Mouse (Mus musculus) hindbrain, embryonic 13.5 days (tissue): ENCODE results near the gene Aurkaip1. TPM values are rescaled to one million over a fixed set of nuclear protein-coding genes. Genes with fewer than 3 reads are reported as not detected.

Source experiments
- ATAC-seq: fragments of 200-750 bp; cut with Nextera tagmentation; 2 replicates; pipeline ENCODE4 v1.8.0; 2017; ENCODE audit warnings: moderate TSS enrichment; ENCODE audit not compliant: low FRiP score
- H3K27ac ChIP-seq: fragments of 300-500 bp; sonication (generic); 2 replicates; pipeline ENCODE4 v1.5.1; 2015; ENCODE audit warnings: inconsistent platforms, mild to moderate bottlenecking, moderate library complexity
- H3K27me3 ChIP-seq: fragments of 300-500 bp; sonication (generic); 2 replicates; pipeline ENCODE4 v1.6.1; 2015; ENCODE audit warnings: mild to moderate bottlenecking, inconsistent platforms
- H3K36me3 ChIP-seq: fragments of 300-500 bp; sonication (generic); 2 replicates; pipeline ENCODE4 v1.6.1; 2015; ENCODE audit warnings: mild to moderate bottlenecking, inconsistent platforms
- H3K4me1 ChIP-seq: fragments of 300-500 bp; sonication (generic); replicated peaks from 2 replicates; pipeline ENCODE4 v1.6.1; 2015; ENCODE audit warnings: inconsistent platforms
- H3K4me2 ChIP-seq: fragments of 300-500 bp; sonication (generic); 2 replicates; pipeline ENCODE4 v1.6.1; 2015; ENCODE audit warnings: inconsistent platforms, mild to moderate bottlenecking, moderate library complexity
- H3K4me3 ChIP-seq: fragments of 300-500 bp; sonication (generic); 2 replicates; pipeline ENCODE4 v1.5.1; 2015; ENCODE audit warnings: mild to moderate bottlenecking, inconsistent platforms
- H3K9ac ChIP-seq: fragments of 300-500 bp; sonication (generic); 2 replicates; pipeline ENCODE4 v1.6.1; 2015; ENCODE audit warnings: mild to moderate bottlenecking, inconsistent platforms
- H3K9me3 ChIP-seq: fragments of 300-500 bp; sonication (generic); 2 replicates; pipeline ENCODE4 v1.6.1; 2016; ENCODE audit warnings: inconsistent platforms
- WGBS: fragments of 180-500 bp; shearing (Covaris S2); methylation state at CpG from one replicate; pipeline ENCODE4 v1.1.7; 2015; 5-methylcytosine and 5-hydroxymethylcytosine counted together
- polyA plus RNA-seq: library from polyadenylated mRNA; unstranded; fragments of >200 nt; fragmentation: Nextera tagmentation; extraction: Ambion mirVana; gene quantifications from 2 replicates; pipeline ENCODE4 v1.2.1, GENCODE M21; 2015

Aurkaip1 gene
- polyA plus RNA-seq, 1 experiment from 2014 or later = 148 TPM

DNA sequence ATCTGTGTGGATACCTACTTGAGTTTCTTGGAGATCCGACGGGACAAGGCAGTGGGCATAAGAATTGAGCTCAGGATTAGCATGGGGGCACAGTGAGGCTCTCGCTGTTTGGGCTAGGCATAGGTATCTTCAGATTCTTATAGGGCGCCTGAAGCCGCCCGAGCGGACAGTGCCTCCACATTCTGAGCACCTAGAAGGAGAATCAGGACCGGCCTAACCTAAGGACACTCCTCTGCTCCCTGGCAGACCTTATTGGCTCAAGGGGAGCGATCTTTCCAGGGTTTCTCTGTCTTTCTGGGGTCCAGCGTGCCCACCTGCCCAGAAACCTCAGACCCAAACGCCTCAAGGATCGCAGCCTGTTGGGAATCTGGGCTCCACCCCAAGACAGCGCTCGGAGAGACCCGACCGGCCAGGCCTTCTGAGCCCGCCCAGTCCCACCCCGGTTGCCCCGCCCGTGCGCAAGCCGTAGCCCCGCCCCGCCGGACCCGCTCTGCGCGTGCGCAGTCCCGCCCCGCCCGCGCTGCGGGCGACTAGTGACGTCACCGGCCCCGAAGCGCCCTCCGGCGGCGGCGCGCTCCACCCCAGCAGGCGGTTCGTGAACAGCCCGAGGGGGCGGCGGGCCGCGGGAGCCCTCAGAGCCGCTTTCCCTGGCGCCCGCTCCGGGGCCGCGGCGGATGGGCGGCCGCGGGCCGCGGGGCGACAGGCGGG, 16.0 kb downstream of the Aurkaip1 start, which contains the start of gene Dvl1:
TSS of gene Dvl1 (plus strand) at position 532 of the 708 bp plus-strand sequence.
- ATAC-seq = peak; percentile 87
- peaks cover 54% of the 10 kb centered on the region for H3K4me1 ChIP-seq

DNA sequence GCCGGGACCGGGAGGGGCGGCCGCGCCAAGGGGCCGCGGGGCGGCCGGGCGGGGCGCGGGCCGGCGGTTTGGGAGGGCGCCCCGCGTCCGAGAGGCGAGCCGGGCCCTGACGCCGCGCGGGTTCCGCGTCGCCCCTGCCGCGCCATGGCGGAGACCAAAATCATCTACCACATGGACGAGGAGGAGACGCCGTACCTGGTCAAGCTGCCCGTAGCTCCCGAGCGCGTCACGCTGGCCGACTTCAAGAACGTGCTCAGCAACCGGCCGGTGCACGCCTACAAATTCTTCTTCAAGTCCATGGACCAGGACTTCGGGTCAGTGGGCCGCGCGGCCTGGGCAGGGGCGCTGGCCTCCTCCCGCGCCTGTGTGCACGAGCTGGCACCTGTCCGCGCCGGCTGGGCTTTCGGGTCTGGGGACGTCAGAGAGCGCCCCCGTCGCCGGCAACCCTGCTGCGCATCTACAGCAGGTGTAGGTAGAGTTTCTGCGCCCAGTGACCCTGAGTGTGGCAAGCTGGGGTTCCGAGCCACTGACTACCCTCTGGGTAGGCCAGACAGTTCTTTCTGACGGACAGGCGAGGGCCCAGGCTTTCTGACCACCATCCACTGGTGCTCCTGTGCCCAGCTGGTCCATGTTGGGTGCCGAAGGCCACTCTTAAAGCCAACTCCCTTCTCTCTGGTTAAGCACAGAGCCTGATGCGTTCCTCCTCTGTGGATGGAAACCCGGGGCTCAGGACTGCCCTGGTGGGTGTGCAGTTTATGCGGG, 16.7 kb downstream of the Aurkaip1 start:
- no peaks in the 10 kb centered on the region for H3K9me3 ChIP-seq
- H3K36me3 ChIP-seq = no peaks in the 10 kb centered on the region; the same call in 1 of the 2 replicates
- peaks cover under 1% of the 10 kb centered on the region; the same call in 1 of the 2 replicates for H3K27me3 ChIP-seq
- peaks cover 60% of the 10 kb centered on the region for H3K4me1 ChIP-seq
- ATAC-seq = peak; percentile 55
- peak overlapping the region; percentile 97 for H3K4me2 ChIP-seq
- WGBS = 1% methylated on average over 57 of the region's 69 CpGs
- H3K27ac ChIP-seq = peak overlapping the region; percentile 90
- peak overlapping the region; percentile 92 for H3K4me3 ChIP-seq
- H3K9ac ChIP-seq = peak overlapping the region; percentile 95

More for the DNA sequence above, 16.0 kb downstream of the Aurkaip1 start, which contains the start of gene Dvl1:
- H3K36me3 ChIP-seq = no peaks in the 10 kb centered on the region
- peak within 1 kb of the TSS; percentile 97 for H3K4me2 ChIP-seq
- WGBS = 3% methylated on average over 51 of the region's 65 CpGs
- peaks cover 5% of the 10 kb centered on the region for H3K27me3 ChIP-seq
- peak within 1 kb of the TSS; percentile 90 for H3K27ac ChIP-seq
- H3K9ac ChIP-seq = peak within 1 kb of the TSS; percentile 95
- H3K4me3 ChIP-seq = peak within 1 kb of the TSS; percentile 92
- H3K9me3 ChIP-seq = no peaks in the 10 kb centered on the region

DNA sequence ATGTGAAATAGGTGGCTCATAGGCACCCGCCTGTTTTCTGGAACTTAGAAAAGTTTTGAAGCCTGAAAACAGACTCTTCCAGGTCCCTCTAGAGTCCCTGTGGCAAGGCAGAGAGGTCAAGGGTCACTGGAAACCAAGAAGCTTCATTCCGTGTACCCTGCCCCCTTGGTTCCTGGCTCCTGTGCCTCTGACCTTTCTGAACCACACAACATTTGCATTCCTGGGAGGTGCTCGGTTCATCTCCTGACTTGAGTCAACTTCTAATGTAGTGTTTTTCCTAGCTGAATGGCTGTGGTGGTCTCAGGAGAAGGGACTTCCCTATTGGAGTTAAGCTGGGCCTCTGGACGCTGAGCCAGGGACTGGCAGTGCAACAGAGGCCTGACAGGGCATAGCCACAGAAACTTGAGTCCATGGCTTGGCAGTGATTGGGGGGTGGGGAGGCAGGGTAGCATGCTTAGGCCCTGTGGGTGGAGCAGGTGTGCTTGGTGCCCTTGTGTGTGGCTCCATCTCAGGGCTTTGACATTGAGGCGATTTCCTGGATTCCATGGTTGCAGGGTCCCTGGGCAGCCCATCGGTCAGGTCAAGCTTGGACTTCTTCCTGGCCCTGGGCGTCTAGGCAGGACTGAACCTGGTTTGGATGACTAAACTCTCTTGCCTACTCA, 17.5 kb downstream of the Aurkaip1 start:
- Histone ChIP-seq H3K27ac (no peak overlapping the region), H3K9me3 (no peaks in the 10 kb centered on the region), H3K4me2 (peak overlapping the region; percentile 97), H3K4me1 (peaks cover 60% of the 10 kb centered on the region), H3K36me3 (peaks cover 7% of the 10 kb centered on the region), H3K27me3 (no peaks in the 10 kb centered on the region), H3K9ac (peak overlapping the region; percentile 95), H3K4me3 (peak overlapping the region; percentile 92)
- 59% methylated on average over 7 of the region's 7 CpGs for WGBS
- ATAC-seq = no peak

DNA sequence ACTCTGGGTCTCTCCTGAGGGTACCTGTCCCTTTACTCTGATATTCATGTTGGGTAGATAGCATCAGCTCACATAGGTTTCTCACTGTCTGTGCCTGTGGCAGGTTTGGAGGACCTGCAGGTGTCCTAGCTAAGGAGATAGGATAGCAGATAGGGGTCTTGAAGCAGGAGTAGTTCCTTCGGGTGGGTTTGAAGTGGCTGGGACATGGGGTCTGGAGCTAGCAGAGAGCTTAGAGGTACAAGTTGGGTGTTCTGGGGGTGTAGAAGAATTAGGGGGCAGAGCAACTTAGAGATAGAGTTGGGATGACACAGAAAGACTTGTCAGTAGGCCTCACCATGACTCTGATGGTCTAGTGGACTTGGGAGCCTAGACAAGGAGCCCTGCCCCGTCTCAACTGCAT, 18.3 kb downstream of the Aurkaip1 start:
- no peak overlapping the region for H3K27ac ChIP-seq
- peak overlapping the region; percentile 97 for H3K4me2 ChIP-seq
- H3K27me3 ChIP-seq = no peaks in the 10 kb centered on the region
- no peaks in the 10 kb centered on the region for H3K9me3 ChIP-seq
- H3K4me3 ChIP-seq = peak overlapping the region; percentile 92; the same call in 1 of the 2 replicates
- peaks cover 60% of the 10 kb centered on the region for H3K4me1 ChIP-seq
- 93% methylated on average over 2 of the region's 2 CpGs for WGBS
- H3K9ac ChIP-seq = peak overlapping the region; percentile 95
- peaks cover 15% of the 10 kb centered on the region for H3K36me3 ChIP-seq
- no peak for ATAC-seq

DNA sequence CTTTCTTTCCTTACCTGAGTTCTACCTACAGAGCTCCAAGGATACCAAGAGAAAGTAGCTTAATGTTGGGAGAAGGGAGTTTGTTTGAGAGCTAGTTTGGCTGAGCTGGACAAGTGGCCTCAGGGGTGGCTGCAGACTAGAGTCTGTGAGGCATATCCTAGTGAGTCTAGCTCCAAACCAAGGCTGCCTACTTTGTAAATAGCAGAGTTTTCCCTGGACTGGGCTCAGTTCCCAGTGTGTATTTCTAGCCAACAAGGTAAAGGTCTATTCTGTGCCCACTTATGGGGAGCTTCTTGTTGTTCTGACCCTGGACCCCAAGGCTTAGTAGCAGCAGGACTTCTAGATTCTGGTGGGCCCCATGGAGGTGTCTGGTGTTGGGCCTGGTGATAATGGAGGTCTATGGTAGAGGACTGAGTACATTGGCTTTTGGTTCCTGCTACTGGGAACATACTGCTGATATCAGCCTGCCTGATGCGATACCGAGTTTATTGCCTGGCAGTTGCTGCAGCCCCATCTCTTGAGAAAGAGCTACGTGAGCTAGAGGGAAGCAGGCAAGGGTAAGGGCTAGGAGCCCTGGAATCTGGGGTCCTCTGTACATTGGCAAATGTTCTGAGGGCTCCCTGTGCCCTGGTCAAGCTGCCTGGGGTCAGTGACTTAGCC, 18.9 kb downstream of the Aurkaip1 start:
- peak overlapping the region; percentile 97 for H3K4me2 ChIP-seq
- peaks cover 60% of the 10 kb centered on the region for H3K4me1 ChIP-seq
- 96% methylated on average over 3 of the region's 3 CpGs for WGBS
- no peak overlapping the region for H3K27ac ChIP-seq
- H3K9ac ChIP-seq = no peak overlapping the region; the same call in 1 of the 2 replicates
- H3K9me3 ChIP-seq = no peaks in the 10 kb centered on the region
- no peaks in the 10 kb centered on the region for H3K27me3 ChIP-seq
- H3K36me3 ChIP-seq = peaks cover 20% of the 10 kb centered on the region
- H3K4me3 ChIP-seq = no peak overlapping the region
- ATAC-seq = no peak

DNA sequence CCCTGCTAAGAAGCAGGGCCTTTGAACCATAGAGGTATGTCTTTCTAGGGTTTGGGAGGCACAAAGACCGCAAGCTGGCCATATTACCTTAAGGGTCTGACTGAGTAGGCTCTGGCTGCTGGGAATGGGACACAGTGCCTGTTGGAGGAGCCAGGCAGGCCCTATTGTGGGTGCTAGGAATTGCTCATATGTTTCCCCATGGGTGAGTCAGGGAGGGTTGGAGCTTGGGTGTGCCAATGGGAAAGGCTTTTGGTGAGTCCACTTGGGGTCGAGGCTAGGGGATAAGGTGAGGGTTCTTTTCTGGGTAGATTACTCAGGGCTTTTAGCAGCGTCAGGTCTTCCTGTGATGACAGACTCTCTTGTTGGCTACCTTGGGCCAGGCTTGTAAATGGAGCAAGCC, 20.3 kb downstream of the Aurkaip1 start:
- Histone ChIP-seq H3K4me3 (no peak overlapping the region), H3K9me3 (no peaks in the 10 kb centered on the region), H3K27me3 (no peaks in the 10 kb centered on the region), H3K27ac (no peak overlapping the region), H3K36me3 (peaks cover 35% of the 10 kb centered on the region), H3K4me1 (peaks cover 55% of the 10 kb centered on the region), H3K9ac (no peak overlapping the region), H3K4me2 (no peak overlapping the region)
- no peak for ATAC-seq
- WGBS = 95% methylated on average over 3 of the region's 3 CpGs

GRCm38 (mm10) chr4:155851951-155852411, 20.9 kb downstream of the Aurkaip1 start:
- Histone ChIP-seq H3K27ac (no peak overlapping the region), H3K4me3 (no peak overlapping the region), H3K4me1 (peaks cover 49% of the 10 kb centered on the region), H3K4me2 (no peak overlapping the region), H3K27me3 (no peaks in the 10 kb centered on the region), H3K9me3 (no peaks in the 10 kb centered on the region), H3K36me3 (peaks cover 41% of the 10 kb centered on the region), H3K9ac (0 out of 2 replicates have a peak overlapping the region, but pooled peaks have one; percentile 35)
- no peak for ATAC-seq
- WGBS = 87% methylated on average over 2 of the region's 2 CpGs

DNA sequence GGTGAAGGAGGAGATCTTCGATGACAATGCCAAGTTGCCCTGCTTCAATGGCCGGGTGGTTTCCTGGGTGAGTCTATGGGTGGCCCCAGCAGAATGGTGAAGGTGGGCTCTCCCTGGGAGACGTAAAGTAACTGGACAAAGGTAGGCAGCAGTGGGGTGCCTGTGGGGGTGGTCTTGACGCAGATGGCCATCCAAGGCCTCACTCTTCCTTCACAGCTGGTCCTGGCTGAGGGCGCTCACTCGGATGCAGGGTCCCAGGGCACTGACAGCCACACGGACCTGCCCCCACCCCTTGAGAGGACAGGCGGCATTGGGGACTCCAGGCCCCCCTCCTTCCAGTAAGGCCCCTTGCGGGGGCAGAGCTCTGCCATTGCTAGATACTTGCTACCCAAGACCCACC, 22.3 kb downstream of the Aurkaip1 start:
- Histone ChIP-seq H3K9me3 (no peaks in the 10 kb centered on the region), H3K27ac (no peak overlapping the region), H3K36me3 (peaks cover 55% of the 10 kb centered on the region), H3K4me3 (no peak overlapping the region), H3K27me3 (no peaks in the 10 kb centered on the region), H3K9ac (no peak overlapping the region), H3K4me2 (no peak overlapping the region), H3K4me1 (peaks cover 42% of the 10 kb centered on the region)
- no peak for ATAC-seq
- 93% methylated on average over 9 of the region's 9 CpGs for WGBS

DNA sequence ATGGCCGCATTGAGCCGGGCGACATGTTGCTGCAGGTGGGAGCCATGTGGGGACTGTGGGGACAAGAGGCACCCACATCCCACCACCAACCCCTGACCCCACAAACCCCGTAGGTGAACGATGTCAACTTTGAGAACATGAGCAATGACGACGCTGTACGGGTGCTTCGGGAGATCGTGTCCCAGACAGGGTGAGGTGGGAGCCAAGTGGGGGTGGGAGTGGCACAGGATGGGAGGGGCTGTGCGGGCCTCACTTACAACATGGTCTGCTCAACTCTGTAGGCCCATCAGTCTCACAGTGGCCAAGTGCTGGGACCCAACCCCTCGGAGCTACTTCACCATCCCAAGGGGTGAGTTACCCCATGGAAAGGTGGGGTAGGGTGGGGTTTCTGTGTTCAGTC, 23.9 kb downstream of the Aurkaip1 start:
- Histone ChIP-seq H3K9me3 (no peaks in the 10 kb centered on the region), H3K27me3 (no peaks in the 10 kb centered on the region), H3K4me3 (no peak overlapping the region), H3K4me1 (peaks cover 26% of the 10 kb centered on the region), H3K36me3 (peaks cover 71% of the 10 kb centered on the region), H3K27ac (no peak overlapping the region), H3K9ac (no peak overlapping the region), H3K4me2 (no peak overlapping the region)
- WGBS = 97% methylated on average over 12 of the region's 12 CpGs
- no peak for ATAC-seq

DNA sequence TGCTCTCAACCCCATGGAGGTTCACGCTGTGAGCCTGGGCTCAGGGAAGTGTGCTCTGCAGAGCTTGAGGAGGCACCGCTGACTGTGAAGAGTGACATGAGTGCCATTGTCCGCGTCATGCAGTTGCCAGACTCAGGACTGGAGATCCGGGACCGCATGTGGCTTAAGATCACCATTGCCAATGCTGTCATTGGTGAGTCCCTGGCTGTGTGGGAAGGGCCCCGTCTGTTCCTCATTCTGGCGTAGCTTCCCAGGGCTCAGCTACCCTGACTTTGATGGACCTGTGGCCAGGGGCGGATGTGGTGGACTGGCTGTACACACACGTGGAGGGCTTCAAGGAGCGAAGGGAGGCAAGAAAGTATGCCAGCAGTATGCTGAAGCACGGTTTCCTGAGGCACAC, 25.0 kb downstream of the Aurkaip1 start:
- peaks cover 82% of the 10 kb centered on the region for H3K36me3 ChIP-seq
- no peaks in the 10 kb centered on the region for H3K9me3 ChIP-seq
- no peak overlapping the region for H3K27ac ChIP-seq
- no peak overlapping the region for H3K9ac ChIP-seq
- H3K27me3 ChIP-seq = no peaks in the 10 kb centered on the region
- H3K4me2 ChIP-seq = no peak overlapping the region
- peaks cover 15% of the 10 kb centered on the region for H3K4me1 ChIP-seq
- ATAC-seq = no peak
- H3K4me3 ChIP-seq = no peak overlapping the region
- 94% methylated on average over 12 of the region's 12 CpGs for WGBS

DNA sequence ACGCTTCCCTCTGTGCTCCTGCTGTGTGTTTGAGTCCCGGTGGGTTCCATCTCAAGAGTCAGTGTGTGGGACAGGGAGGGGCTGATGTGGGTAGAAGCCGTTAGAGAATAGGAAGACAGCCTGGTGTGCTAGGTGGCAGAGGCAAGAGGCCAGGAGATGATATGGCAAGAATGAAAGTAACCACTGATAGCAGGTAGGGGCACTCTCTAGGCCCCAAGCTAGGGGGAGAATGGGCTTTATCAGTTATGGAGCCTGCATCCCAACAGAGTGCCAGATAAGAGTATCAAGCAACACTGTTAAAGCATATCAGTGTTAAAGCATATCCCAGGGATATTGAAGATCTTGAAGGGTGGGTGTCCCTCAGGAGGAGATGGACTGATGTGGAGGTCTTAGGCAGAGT, 25.8 kb downstream of the Aurkaip1 start:
- H3K9me3 ChIP-seq = no peaks in the 10 kb centered on the region
- no peak overlapping the region for H3K27ac ChIP-seq
- no peak overlapping the region for H3K9ac ChIP-seq
- no peaks in the 10 kb centered on the region for H3K27me3 ChIP-seq
- H3K4me1 ChIP-seq = peaks cover 8% of the 10 kb centered on the region
- ATAC-seq = no peak
- 82% methylated on average over 3 of the region's 3 CpGs for WGBS
- peaks cover 90% of the 10 kb centered on the region for H3K36me3 ChIP-seq
- H3K4me2 ChIP-seq = no peak overlapping the region
- H3K4me3 ChIP-seq = no peak overlapping the region

- Histone ChIP-seq H3K27me3 (no peaks in the 10 kb centered on the region), H3K4me2 (no peak overlapping the region), H3K9ac (no peak overlapping the region), H3K4me3 (no peak overlapping the region), H3K9me3 (no peaks in the 10 kb centered on the region), H3K36me3 (peaks cover 84% of the 10 kb centered on the region), H3K4me1 (no peaks in the 10 kb centered on the region), H3K27ac (no peak overlapping the region)
- no peak for ATAC-seq
- 36% methylated on average over 13 of the region's 13 CpGs for WGBS
These were observed 28.2 kb downstream of the Aurkaip1 start for GRCm38 (mm10) chr4:155859318-155859717.
